8 mouse cellular contexts compared by ENCODE assay signal in genomic region chr19:47343422-47343821, GRCm38 (mm10).
A peak's percentile ranks its signal among the peaks of the same experiment; 100 is the strongest.
DNase-seq lines count a peak whose midpoint lies in the region; ATAC-seq and TF ChIP-seq lines count a peak whose summit lies in the region.

No protein-coding gene starts in this region.

- WGBS in lung, embryonic 14.5 days: 4% methylated on average over 39 of the region's 39 CpGs
- WGBS in hindbrain, embryonic 14.5 days: 3% methylated on average over 25 of the region's 39 CpGs
- WGBS in liver, postnatal 0 days (ENCODE audit: insufficient replicate concordance): 5% methylated on average over 34 of the region's 39 CpGs
- WGBS in stomach, postnatal 0 days: 3% methylated on average over 33 of the region's 39 CpGs

- peak overlapping the region; percentile 34 for H3K4me3 ChIP-seq in lung, embryonic 14.5 days (ENCODE audit: low read depth, low read length)
- peak overlapping the region; percentile 33 for H3K4me3 ChIP-seq in hindbrain, embryonic 14.5 days (replicated peaks; ENCODE audit: low read length)
- no peak overlapping the region; the same call in 1 of the 2 replicates for H3K4me3 ChIP-seq in liver, postnatal 0 days (ENCODE audit: low read depth, low read length)
- peak overlapping the region; percentile 38 for H3K4me3 ChIP-seq in stomach, postnatal 0 days (ENCODE audit: low read depth, low read length)

- TF ChIP-seq EP300 in liver, postnatal 0 days (IDR thresholded peaks at IDR 0.05; ENCODE audit: low read depth): no peak
- TF ChIP-seq EP300 in stomach, postnatal 0 days (optimal IDR thresholded peaks at IDR 0.05): no peak

- peak; percentile 57 to 62 for DNase-seq in cerebellum, adult 18-20 months
- DNase-seq in cerebellum, adult 9-10 months: no peak
- peak; percentile 54 for DNase-seq in lung, embryonic 14.5 days
- DNase-seq in lung, postnatal 36 days: no peak
- no peak for DNase-seq in hindbrain, embryonic 14.5 days (ENCODE audit: low spot score)
- no peak for DNase-seq in liver, postnatal 0 days
- DNase-seq in stomach, postnatal 0 days (ENCODE audit: low spot score): peak; percentile 53

- peak; percentile 28; the same call in 1 of the 2 replicates for ATAC-seq in lung, embryonic 14.5 days (ENCODE audit: insufficient read depth)
- ATAC-seq in hindbrain, embryonic 14.5 days (ENCODE audit: low FRiP score): no peak
- ATAC-seq in liver, postnatal 0 days: no peak
- peak; percentile 40; the same call in 1 of the 2 replicates for ATAC-seq in stomach, postnatal 0 days (ENCODE audit: low FRiP score, low TSS enrichment)
- no peak for ATAC-seq in CD4-positive, CD25-positive, alpha-beta regulatory T cell, adult 4 months

- no peaks in the 10 kb centered on the region for H3K36me3 ChIP-seq in lung, embryonic 14.5 days (ENCODE audit: insufficient read depth)
- no peaks in the 10 kb centered on the region for H3K36me3 ChIP-seq in hindbrain, embryonic 14.5 days (replicated peaks; ENCODE audit: control insufficient read depth, insufficient read depth)
- H3K36me3 ChIP-seq in liver, postnatal 0 days (replicated peaks; ENCODE audit: insufficient read depth, low read length): no peaks in the 10 kb centered on the region
- no peaks in the 10 kb centered on the region for H3K36me3 ChIP-seq in stomach, postnatal 0 days (ENCODE audit: control insufficient read depth, insufficient read depth, low read length)

- H3K9me3 ChIP-seq in lung, embryonic 14.5 days (ENCODE audit: low read depth, low read length): no peaks in the 10 kb centered on the region
- H3K9me3 ChIP-seq in hindbrain, embryonic 14.5 days (ENCODE audit: control insufficient read depth, low read length): no peaks in the 10 kb centered on the region
- H3K9me3 ChIP-seq in liver, postnatal 0 days (ENCODE audit: low read length): no peaks in the 10 kb centered on the region
- no peaks in the 10 kb centered on the region for H3K9me3 ChIP-seq in stomach, postnatal 0 days (ENCODE audit: control insufficient read depth, low read length)

- H3K27ac ChIP-seq in lung, embryonic 14.5 days (ENCODE audit: low read depth): no peak overlapping the region
- no peak overlapping the region for H3K27ac ChIP-seq in hindbrain, embryonic 14.5 days
- H3K27ac ChIP-seq in liver, postnatal 0 days (ENCODE audit: low read depth): no peak overlapping the region
- H3K27ac ChIP-seq in stomach, postnatal 0 days (replicated peaks): no peak overlapping the region

- H3K4me2 ChIP-seq in lung, embryonic 14.5 days: peak overlapping the region; percentile 69
- peak overlapping the region; percentile 60 for H3K4me2 ChIP-seq in hindbrain, embryonic 14.5 days (replicated peaks)
- H3K4me2 ChIP-seq in liver, postnatal 0 days (ENCODE audit: low read depth, low read length): peak overlapping the region; percentile 40
- peak overlapping the region; percentile 69 for H3K4me2 ChIP-seq in stomach, postnatal 0 days (replicated peaks; ENCODE audit: low read depth)

- H3K9ac ChIP-seq in lung, embryonic 14.5 days: peak overlapping the region; percentile 39; the same call in 1 of the 2 replicates
- H3K9ac ChIP-seq in hindbrain, embryonic 14.5 days: peak overlapping the region; percentile 47
- H3K9ac ChIP-seq in liver, postnatal 0 days (replicated peaks): no peak overlapping the region
- peak overlapping the region; percentile 35; the same call in 1 of the 2 replicates for H3K9ac ChIP-seq in stomach, postnatal 0 days (ENCODE audit: low read length)

- peaks cover 29% of the 10 kb centered on the region for H3K27me3 ChIP-seq in lung, embryonic 14.5 days (ENCODE audit: insufficient read depth, low read length)
- peaks cover 32% of the 10 kb centered on the region for H3K27me3 ChIP-seq in hindbrain, embryonic 14.5 days (ENCODE audit: control insufficient read depth, insufficient read depth, low read length)
- peaks cover 21% of the 10 kb centered on the region for H3K27me3 ChIP-seq in liver, postnatal 0 days (ENCODE audit: insufficient read depth, low read length)
- no peaks in the 10 kb centered on the region for H3K27me3 ChIP-seq in stomach, postnatal 0 days (ENCODE audit: control insufficient read depth, insufficient read depth, low read length)

- no peak for TF ChIP-seq CTCF in lung, embryonic 14.5 days (IDR thresholded peaks at IDR 0.05; ENCODE audit: low read depth)
- no peak for TF ChIP-seq CTCF in liver, postnatal 0 days (IDR thresholded peaks at IDR 0.05; ENCODE audit: low read depth)
- no peak; the same call in 1 of the 2 replicates for TF ChIP-seq CTCF in stomach, postnatal 0 days (IDR thresholded peaks at IDR 0.05; ENCODE audit: low read depth)

- H3K4me1 ChIP-seq in lung, embryonic 14.5 days (ENCODE audit: insufficient read depth): peaks cover 6% of the 10 kb centered on the region; the same call in 1 of the 2 replicates
- peaks cover 17% of the 10 kb centered on the region for H3K4me1 ChIP-seq in hindbrain, embryonic 14.5 days (replicated peaks; ENCODE audit: control insufficient read depth, insufficient read depth, low read length)
- H3K4me1 ChIP-seq in liver, postnatal 0 days (ENCODE audit: insufficient read depth): peaks cover 2% of the 10 kb centered on the region; the same call in 1 of the 2 replicates
- H3K4me1 ChIP-seq in stomach, postnatal 0 days (replicated peaks; ENCODE audit: control insufficient read depth, insufficient read depth): peaks cover 12% of the 10 kb centered on the region; the same call in 1 of the 2 replicates

Comparison
In these comparisons a context has a peak if more than half of its experiments do, and no peak if none do; other contexts are left out.
1. DNase-seq: peak in cerebellum, adult 18-20 months (2 of 2), lung, embryonic 14.5 days (single experiment) and stomach, postnatal 0 days (single experiment); none in cerebellum, adult 9-10 months (single experiment), lung, postnatal 36 days (single experiment), hindbrain, embryonic 14.5 days (single experiment) and liver, postnatal 0 days (single experiment).
2. ATAC-seq: peak in lung, embryonic 14.5 days (single experiment) and stomach, postnatal 0 days (single experiment); none in hindbrain, embryonic 14.5 days (single experiment), liver, postnatal 0 days (single experiment) and CD4-positive, CD25-positive, alpha-beta regulatory T cell, adult 4 months (single experiment).
3. Peak in every context shown above with its lines, with median percentiles within 50 percentile points of each other: H3K4me2 ChIP-seq.